Mouse (Mus musculus): Measurements from ENCODE around the gene Grik5. TPM values are rescaled to one million over a fixed set of nuclear protein-coding genes. Genes with fewer than 3 reads are reported as not detected.
A peak's percentile ranks its signal among the peaks of the same experiment; 100 is the strongest.
"Not testable (repeated sequence)": the region's sequence is repeated elsewhere in the genome, so short reads cannot be mapped to it uniquely, and the experiment has no call there.

The Grik5 gene
- total RNA-seq, 2 experiments from 2014 or later = 5.8 to 7.6 TPM

DNA sequence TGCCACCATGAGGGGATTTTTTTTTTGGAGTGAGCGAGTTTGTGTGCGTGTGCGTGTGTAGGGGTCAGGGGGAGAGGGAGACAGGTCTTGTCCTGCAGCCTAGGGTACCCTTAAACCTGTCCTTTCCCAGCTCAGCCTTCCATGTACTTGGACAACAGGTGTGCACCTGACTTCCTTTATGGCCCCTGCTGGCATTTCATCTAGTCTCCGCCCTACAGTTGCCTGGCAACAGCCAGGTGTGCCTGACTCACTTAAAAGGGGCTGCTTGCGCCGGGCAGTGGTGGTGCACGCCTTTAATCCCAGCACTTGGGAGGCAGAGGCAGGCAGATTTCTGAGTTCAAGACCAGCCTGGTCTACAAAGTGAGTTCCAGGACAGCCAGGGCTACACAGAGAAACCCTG, 27.5 kb downstream of the Grik5 start:
- DNase-seq; intact Hi-C loops (cut with DNase I): not testable (repeated sequence)

- intact Hi-C loops (cut with DNase I) = no loop called here
- DNase-seq = no peak
These were observed 30.2 kb downstream of the Grik5 start for GRCm38 (mm10) chr7:25041921-25042320.

DNA sequence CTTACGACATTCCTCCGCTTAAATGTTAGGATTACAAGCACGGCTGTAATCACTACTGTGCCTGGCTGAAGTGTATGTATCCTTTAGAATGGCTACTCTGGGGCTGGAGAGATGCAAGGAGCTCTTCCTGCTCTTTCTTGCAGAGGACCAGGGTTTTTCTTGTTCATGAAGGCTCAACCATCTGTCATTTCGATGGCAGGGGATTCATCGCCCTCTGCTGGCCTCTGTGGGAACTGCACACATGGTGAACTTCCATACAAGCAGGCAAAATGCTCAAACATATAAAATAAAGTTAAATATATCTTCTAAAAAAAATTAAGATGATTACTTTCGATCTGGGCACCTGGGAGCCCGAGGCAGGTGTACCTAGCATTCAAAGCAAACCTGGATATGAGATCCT, 36.2 kb downstream of the Grik5 start:
- DNase-seq = peak; percentile 55 to 74
- intact Hi-C loops (cut with DNase I) = no loop called here

- intact Hi-C loops (cut with DNase I) = loop anchor here (5.0 kb wide), 1 partner anchor 153 kb away; no protein-coding TSS in a partner anchor
- no peak for DNase-seq
These were observed 37.4 kb downstream of the Grik5 start for GRCm38 (mm10) chr7:25034796-25035195.

DNA sequence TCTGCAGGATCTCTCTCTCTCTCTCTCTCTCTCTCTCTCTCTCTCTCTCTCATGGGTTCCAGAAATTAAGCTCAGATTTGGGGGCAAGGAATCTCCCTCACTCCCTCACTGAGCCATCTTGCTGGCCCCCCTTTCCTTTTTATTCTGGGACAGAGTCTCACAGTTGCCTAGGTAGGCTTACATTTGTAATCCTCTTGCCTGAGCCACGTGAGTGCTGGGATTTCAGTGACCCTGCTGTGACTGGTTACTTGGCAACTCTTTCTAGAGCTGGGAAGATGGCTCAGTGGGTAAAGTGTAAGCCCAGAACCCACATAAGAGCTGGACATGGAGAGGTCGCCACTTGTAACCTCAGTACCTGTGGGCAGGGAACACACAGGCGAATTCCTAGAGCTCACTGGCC, 40.6 kb downstream of the Grik5 start:
- intact Hi-C loops (cut with DNase I) = loop anchor here (5.0 kb wide), 1 partner anchor 156 kb away; no protein-coding TSS in a partner anchor
- DNase-seq = no peak

GRCm38 (mm10) chr7:25030032-25030753, 42.0 kb downstream of the Grik5 start:
- intact Hi-C loops (cut with DNase I) = loop anchor here (1.0 to 5.0 kb wide), 2 partner anchors 64 to 157 kb away; no protein-coding TSS in a partner anchor
- DNase-seq = peak; percentile 70 to 89

- no peak for DNase-seq
- intact Hi-C loops (cut with DNase I) = no loop called here
These were observed 45.7 kb downstream of the Grik5 start for GRCm38 (mm10) chr7:25026452-25026851.

- DNase-seq = peak; percentile 20 to 47
- intact Hi-C loops (cut with DNase I) = no loop called here
These were observed 46.2 kb downstream of the Grik5 start for GRCm38 (mm10) chr7:25025855-25026439.

- intact Hi-C loops (cut with DNase I) = no loop called here
- no peak for DNase-seq
These were observed 60.6 kb downstream of the Grik5 start for GRCm38 (mm10) chr7:25011592-25011991.

DNA sequence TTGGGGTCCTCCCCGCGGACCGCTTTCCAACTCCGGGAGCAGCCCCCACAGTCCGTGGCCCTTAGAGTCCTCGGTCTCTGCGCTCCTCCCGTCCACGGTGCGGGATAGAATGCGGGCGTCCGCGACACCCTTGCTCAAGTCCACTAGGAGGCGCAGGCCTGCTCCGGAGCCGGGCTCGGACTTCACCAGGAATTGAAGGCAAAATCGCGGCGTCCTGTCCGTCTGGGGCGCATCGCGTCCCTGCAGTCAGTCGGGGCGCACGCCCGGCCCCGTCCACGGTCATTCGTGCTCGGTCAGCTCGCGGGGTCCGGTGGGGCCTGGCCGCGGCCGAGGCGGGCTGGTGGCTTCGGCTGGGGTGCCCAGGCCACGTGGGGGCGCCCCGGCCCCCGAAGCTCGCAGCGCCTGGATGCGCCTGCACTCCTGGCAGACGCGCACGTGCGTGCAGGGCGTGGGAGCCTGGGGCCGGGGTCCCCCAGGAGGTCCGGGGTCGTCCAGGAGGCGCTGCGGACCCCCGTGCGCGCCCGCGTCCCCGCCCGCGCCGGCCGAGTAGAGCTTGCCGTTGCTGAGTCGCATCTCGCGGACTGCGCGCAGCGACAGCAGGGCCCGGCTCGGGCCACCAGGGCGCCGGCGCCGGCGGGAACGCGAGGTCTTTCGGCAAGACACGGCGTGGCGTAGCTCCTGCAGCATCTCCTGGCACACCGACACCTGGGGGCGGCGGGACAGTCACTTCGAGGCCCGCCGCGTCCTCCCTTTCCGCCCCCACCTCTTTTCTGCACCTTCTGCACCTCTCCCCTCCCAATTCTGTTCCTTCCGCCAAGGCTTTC, 61.8 kb downstream of the Grik5 start:
- peak; percentile 27 to 52 for DNase-seq
- intact Hi-C loops (cut with DNase I) = no loop called here

DNA sequence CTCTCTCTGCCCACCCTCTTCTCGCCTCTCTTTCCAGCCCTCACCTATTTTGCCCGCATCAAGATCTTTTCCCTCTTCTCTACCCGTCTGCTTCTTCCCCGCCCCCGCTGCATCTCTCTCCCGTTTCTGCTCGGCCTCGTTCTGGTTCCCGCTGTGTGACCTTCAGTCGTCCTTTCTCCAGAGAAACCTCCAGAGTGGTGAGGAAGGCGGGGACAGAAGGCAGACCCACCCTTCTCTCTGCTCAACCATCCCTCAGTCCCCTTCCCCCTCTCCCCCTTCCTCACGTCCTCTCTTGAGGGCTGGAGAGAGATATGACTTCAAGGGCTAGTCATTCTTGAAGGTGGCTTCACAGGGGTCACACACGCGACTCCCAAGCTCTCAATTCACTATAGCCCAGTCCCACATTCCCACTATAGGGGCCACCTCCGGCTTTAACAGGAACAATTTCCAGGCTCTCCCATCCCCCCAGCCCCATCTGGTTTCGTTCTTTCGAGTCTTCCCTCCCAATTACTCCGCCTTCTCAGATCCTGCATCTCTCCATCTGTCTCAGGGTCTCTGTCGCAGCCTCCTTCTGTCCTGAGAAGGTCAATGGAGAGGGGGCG, 62.9 kb downstream of the Grik5 start:
- no peak for DNase-seq
- intact Hi-C loops (cut with DNase I) = no loop called here

- DNase-seq = peak; percentile 47 to 76
- intact Hi-C loops (cut with DNase I) = no loop called here
These were observed 63.5 kb downstream of the Grik5 start for GRCm38 (mm10) chr7:25008635-25009034.

GRCm38 (mm10) chr7:25007609-25008374, 64.4 kb downstream of the Grik5 start:
- no peak for DNase-seq
- intact Hi-C loops (cut with DNase I) = no loop called here

DNA sequence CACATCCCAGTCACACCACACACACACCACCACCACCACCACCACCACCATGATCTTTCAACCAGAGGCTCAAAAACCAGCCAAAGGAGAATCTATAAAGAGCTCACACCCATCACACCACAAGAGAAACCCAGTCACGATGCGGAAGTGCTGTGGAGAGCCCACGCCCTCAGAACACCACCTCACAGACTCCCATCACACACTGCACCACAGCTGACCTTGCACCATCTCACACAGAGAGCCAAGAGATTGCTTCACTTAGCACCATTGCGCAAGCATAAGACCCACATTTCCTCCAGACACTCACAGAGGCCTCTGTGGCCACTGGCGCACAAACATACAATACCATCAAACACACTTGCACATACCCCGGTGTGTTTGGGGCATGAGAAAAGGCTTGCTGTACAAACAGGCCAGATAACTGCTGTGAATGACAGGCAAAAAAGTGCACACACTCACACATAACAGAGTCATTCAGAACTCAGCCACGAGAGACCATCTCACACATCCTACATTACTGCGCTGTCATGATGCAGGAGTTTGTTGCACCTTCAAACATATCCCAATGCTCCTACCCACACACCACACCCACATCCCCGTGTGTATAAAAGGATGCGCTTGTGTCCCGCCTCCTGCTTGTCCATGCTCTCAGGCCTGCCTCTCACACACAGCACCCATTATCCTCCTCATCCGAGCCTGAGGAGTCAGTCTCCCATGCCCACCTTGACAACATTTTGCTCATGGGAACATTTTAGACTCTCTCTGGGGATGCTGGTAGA, 65.4 kb downstream of the Grik5 start:
- DNase-seq = no peak
- intact Hi-C loops (cut with DNase I) = no loop called here

DNA sequence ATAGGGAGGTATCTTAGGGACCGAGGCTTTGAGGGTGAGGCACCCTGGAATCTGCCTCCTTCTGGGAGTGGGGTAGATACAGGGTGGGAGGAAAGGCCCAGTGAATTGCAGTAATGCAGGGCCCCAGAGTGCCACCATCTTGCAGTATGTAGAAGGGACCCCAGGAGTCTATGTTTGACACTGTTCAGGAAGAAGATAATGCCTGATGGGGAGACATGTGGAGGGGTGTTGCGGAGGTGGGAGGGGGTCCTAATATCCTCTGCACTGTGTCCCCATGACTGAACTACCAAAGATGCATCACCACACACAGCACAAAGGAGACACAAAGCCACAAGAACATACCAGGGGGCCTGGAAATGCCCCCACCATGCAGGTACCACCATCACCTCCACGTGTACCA, 66.0 kb downstream of the Grik5 start:
- intact Hi-C loops (cut with DNase I) = no loop called here
- DNase-seq = no peak

- no peak for DNase-seq
These were observed 66.6 kb downstream of the Grik5 start, which contains the start of gene Atp1a3 for GRCm38 (mm10) chr7:25005421-25006065. Gene Atp1a3 (minus strand): TSS chr7:25005958.

GRCm38 (mm10) chr7:25004806-25005205, 67.3 kb downstream of the Grik5 start:
- no peak for DNase-seq
- intact Hi-C loops (cut with DNase I) = no loop called here

More at GRCm38 (mm10) chr7:25005421-25006065, 66.6 kb downstream of the Grik5 start, which contains the start of gene Atp1a3:
- intact Hi-C loops (cut with DNase I) = no loop called here

DNA sequence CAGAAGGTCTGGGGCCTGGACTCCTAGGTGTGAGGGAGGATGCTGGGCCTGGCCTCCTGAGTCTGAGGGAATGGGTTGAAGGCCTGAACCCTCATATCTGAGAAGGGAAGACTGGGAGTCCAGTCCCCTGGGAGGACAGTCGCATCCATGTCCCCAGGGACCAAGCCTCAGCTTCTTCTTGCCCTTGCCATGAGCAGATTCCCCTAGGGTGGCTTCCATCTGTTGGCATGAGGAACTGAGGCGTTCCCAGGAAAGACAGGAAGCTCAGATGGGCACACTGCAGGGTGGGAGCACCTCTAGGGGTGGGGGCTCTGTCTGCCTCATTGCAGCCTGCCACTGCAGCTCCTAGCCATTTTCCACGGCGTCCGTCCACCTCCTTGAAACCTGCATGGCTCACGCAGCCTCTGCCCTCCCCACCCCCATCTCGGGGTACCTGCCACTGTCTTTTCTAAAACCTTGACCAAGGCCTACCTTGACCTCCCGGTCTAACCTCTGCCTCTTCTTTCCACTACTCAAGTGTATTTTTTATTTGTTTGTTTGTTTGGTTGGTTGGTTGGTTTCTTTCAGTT, 68.2 kb downstream of the Grik5 start:
- intact Hi-C loops (cut with DNase I) = no loop called here
- DNase-seq = no peak

Measured in heart, postnatal 14 days (tissue).